Mouse (Mus musculus) intestine, embryonic 14.5 days (tissue): Measurements from ENCODE around the gene Six5. TPM values are rescaled to one million over a fixed set of nuclear protein-coding genes. Genes with fewer than 3 reads are reported as not detected.

ENCODE experiments used
- ATAC-seq: fragments of 200-750 bp; cut with Nextera tagmentation; replicated peaks from 2 replicates; pipeline ENCODE4 v1.8.0; 2017; ENCODE audit warnings: low read depth, moderate number of reproducible peaks, moderate TSS enrichment, moderate library complexity; ENCODE audit not compliant: low FRiP score, low TSS enrichment
- DNase-seq: peaks from one replicate; pipeline ENCODE4 v3.0.0-alpha.2; 2018; ENCODE audit warnings: low spot score
- H3K27ac ChIP-seq: fragments of 300-500 bp; sonication (generic); 2 replicates; pipeline ENCODE4 v1.5.1; 2014; ENCODE audit warnings: low read depth, mild to moderate bottlenecking, control low read depth
- H3K27me3 ChIP-seq: fragments of 300-500 bp; sonication (generic); replicated peaks from 2 replicates; pipeline ENCODE4 v1.6.1; 2014; ENCODE audit warnings: low read length, control low read depth; ENCODE audit not compliant: control insufficient read depth, insufficient read depth
- H3K36me3 ChIP-seq: fragments of 300-500 bp; sonication (generic); 2 replicates; pipeline ENCODE4 v1.6.1; 2014; ENCODE audit warnings: low read length, control low read depth; ENCODE audit not compliant: control insufficient read depth, insufficient read depth
- H3K4me1 ChIP-seq: fragments of 300-500 bp; sonication (generic); replicated peaks from 2 replicates; pipeline ENCODE4 v1.6.1; 2014; ENCODE audit warnings: low read length, control low read depth, mixed read lengths; ENCODE audit not compliant: control insufficient read depth, insufficient read depth
- H3K4me2 ChIP-seq: fragments of 300-500 bp; sonication (generic); 2 replicates; pipeline ENCODE4 v1.6.1; 2014; ENCODE audit warnings: low read length
- H3K4me3 ChIP-seq: fragments of 300-500 bp; sonication (generic); 2 replicates; pipeline ENCODE4 v1.5.1; 2014; ENCODE audit warnings: low read depth, low read length, control low read depth, mixed read lengths
- H3K9ac ChIP-seq: fragments of 300-500 bp; sonication (generic); 2 replicates; pipeline ENCODE4 v1.6.1; 2014; ENCODE audit warnings: mild to moderate bottlenecking, low read length
- H3K9me3 ChIP-seq: fragments of 300-500 bp; sonication (generic); 2 replicates; pipeline ENCODE4 v1.6.1; 2016; ENCODE audit warnings: low read length, control low read depth; ENCODE audit not compliant: control insufficient read depth
- WGBS: fragments of 180-500 bp; shearing (Covaris S2); extraction: QIAGEN DNeasy Blood & Tissue Kit; methylation state at CpG from one replicate; pipeline ENCODE4 v1.1.7; 2014; 5-methylcytosine and 5-hydroxymethylcytosine counted together
- polyA plus RNA-seq: library from polyadenylated mRNA; unstranded; fragments of >200 nt; fragmentation: Nextera tagmentation; extraction: Ambion mirVana; gene quantifications from 2 replicates; pipeline ENCODE4 v1.2.1, GENCODE M21; 2014

Gene Six5
- polyA plus RNA-seq, 1 experiment from 2014 or later: 15.7 TPM

DNA sequence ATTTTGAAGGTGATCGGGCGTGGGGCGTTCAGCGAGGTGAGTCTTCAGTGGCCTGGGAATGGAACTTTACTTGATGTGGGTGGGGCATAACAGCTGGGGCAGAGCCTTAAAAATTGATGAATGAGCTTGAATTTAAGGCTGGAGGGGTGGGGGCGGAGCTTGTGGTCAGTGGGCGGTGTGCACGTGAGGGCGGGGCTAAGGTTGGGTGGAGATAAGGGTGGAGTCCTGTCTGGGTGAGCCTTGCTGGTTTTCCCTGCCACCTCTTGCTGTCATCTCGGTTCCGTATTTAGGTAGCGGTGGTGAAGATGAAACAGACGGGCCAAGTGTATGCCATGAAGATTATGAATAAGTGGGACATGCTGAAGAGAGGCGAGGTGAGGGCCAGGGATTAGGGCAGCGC lies 8.4 kb upstream of the Six5 start:
- Histone ChIP-seq H3K4me1 (peaks cover 39% of the 10 kb centered on the region), H3K9me3 (no peaks in the 10 kb centered on the region), H3K36me3 (peaks cover 48% of the 10 kb centered on the region), H3K27ac (no peak overlapping the region), H3K27me3 (no peaks in the 10 kb centered on the region), H3K4me2 (peak overlapping the region; percentile 36), H3K9ac (no peak overlapping the region; the same call in 1 of the 2 replicates), H3K4me3 (peak overlapping the region; percentile 23)
- WGBS: 11% methylated on average over 14 of the region's 14 CpGs
- DNase-seq (peak; percentile 78), ATAC-seq (peak; percentile 20; the same call in 1 of the 2 replicates)

DNA sequence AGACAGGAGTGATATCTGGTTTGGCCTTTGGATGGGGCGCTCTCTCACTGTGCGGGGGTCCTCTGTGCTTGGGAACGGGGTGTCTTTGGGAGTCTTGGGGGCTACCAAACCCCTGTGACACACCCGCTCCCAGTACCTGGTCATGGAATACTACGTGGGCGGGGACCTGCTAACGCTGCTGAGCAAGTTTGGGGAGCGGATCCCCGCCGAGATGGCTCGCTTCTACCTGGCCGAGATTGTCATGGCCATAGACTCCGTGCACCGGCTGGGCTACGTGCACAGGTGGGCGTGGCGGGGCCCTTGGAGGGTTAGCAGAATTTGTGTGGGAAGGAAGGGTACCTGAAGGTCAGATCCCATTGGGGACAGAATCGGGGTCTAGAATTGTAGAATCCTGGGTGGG lies 7.6 kb upstream of the Six5 start:
- Histone ChIP-seq H3K9ac (no peak overlapping the region), H3K36me3 (peaks cover 41% of the 10 kb centered on the region), H3K4me2 (no peak overlapping the region), H3K9me3 (no peaks in the 10 kb centered on the region), H3K27ac (no peak overlapping the region), H3K4me1 (peaks cover 41% of the 10 kb centered on the region), H3K4me3 (no peak overlapping the region), H3K27me3 (no peaks in the 10 kb centered on the region)
- WGBS: 64% methylated on average over 18 of the region's 18 CpGs
- no peak for DNase-seq
- no peak for ATAC-seq

- Histone ChIP-seq H3K4me1 (peaks cover 44% of the 10 kb centered on the region), H3K9me3 (no peaks in the 10 kb centered on the region), H3K27me3 (no peaks in the 10 kb centered on the region), H3K9ac (no peak overlapping the region), H3K36me3 (peaks cover 30% of the 10 kb centered on the region), H3K27ac (no peak overlapping the region), H3K4me3 (no peak overlapping the region), H3K4me2 (no peak overlapping the region)
- DNase-seq (peak; percentile 81), ATAC-seq (no peak)
- WGBS: 40% methylated on average over 10 of the region's 10 CpGs
Observed at GRCm38 (mm10) chr7:19088813-19089212, 5.6 kb upstream of the Six5 start.

DNA sequence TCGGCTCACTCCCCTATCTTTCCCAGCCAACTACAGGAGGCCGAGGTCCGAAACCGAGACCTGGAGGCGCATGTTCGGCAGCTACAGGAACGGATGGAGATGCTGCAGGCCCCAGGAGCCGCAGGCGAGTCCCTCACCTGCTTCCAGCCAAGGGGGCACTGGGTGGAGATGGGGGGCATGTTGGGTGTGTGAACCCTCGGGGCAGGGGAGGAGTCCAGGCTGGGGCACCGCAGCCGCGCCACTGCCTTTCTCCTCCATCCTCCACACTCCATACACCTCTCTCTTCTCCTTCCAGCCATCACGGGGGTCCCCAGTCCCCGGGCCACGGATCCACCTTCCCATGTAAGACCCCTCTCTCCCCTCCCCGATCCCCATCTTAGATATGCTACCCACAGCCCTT lies 2.5 kb upstream of the Six5 start:
- no peaks in the 10 kb centered on the region for H3K27me3 ChIP-seq
- no peak overlapping the region; the same call in 1 of the 2 replicates for H3K27ac ChIP-seq
- no peak overlapping the region for H3K4me3 ChIP-seq
- H3K4me1 ChIP-seq: peaks cover 28% of the 10 kb centered on the region
- 54% methylated on average over 10 of the region's 17 CpGs for WGBS
- no peak for DNase-seq
- peak overlapping the region; percentile 21; the same call in 1 of the 2 replicates for H3K9ac ChIP-seq
- peak overlapping the region; percentile 91 for H3K4me2 ChIP-seq
- peaks cover 31% of the 10 kb centered on the region for H3K36me3 ChIP-seq
- no peak for ATAC-seq
- no peaks in the 10 kb centered on the region for H3K9me3 ChIP-seq

GRCm38 (mm10) chr7:19092381-19093173 lies 1.8 kb upstream of the Six5 start:
- H3K27me3 ChIP-seq: no peaks in the 10 kb centered on the region
- 9% methylated on average over 38 of the region's 38 CpGs for WGBS
- H3K27ac ChIP-seq: peak overlapping the region; percentile 96
- H3K9ac ChIP-seq: peak overlapping the region; percentile 40
- DNase-seq (peak; percentile 82), ATAC-seq (peak; percentile 34)
- peak overlapping the region; percentile 91 for H3K4me2 ChIP-seq
- no peaks in the 10 kb centered on the region for H3K9me3 ChIP-seq
- peak overlapping the region; percentile 78 for H3K4me3 ChIP-seq
- H3K36me3 ChIP-seq: peaks cover 31% of the 10 kb centered on the region
- H3K4me1 ChIP-seq: peaks cover 34% of the 10 kb centered on the region

DNA sequence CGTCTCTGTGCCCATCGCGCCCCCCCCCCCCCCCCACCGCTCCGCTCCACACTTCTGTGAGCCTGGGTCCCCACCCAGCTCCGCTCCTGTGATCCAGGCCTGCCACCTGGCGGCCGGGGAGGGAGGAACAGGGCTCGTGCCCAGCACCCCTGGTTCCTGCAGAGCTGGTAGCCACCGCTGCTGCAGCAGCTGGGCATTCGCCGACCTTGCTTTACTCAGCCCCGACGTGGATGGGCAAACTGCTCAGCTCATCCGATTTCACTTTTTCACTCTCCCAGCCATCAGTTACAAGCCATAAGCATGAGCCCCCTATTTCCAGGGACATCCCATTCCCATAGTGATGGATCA lies 1.2 kb upstream of the Six5 start:
- 0% methylated on average over 12 of the region's 15 CpGs for WGBS
- H3K9ac ChIP-seq: peak overlapping the region; percentile 40
- H3K4me1 ChIP-seq: peaks cover 36% of the 10 kb centered on the region
- H3K4me2 ChIP-seq: peak overlapping the region; percentile 91
- no peaks in the 10 kb centered on the region for H3K27me3 ChIP-seq
- H3K9me3 ChIP-seq: no peaks in the 10 kb centered on the region
- ATAC-seq: peak; percentile 56
- peaks cover 31% of the 10 kb centered on the region for H3K36me3 ChIP-seq
- peak overlapping the region; percentile 78 for H3K4me3 ChIP-seq
- peak; percentile 91 for DNase-seq
- peak overlapping the region; percentile 96 for H3K27ac ChIP-seq

GRCm38 (mm10) chr7:19093537-19094385 lies 633 bp upstream of the Six5 start:
- Histone ChIP-seq H3K9ac (peak overlapping the region; percentile 81), H3K9me3 (no peaks in the 10 kb centered on the region), H3K27me3 (no peaks in the 10 kb centered on the region), H3K27ac (peak overlapping the region; percentile 96), H3K4me1 (peaks cover 36% of the 10 kb centered on the region), H3K36me3 (peaks cover 29% of the 10 kb centered on the region), H3K4me3 (peak overlapping the region; percentile 78), H3K4me2 (peak overlapping the region; percentile 91)
- ATAC-seq (peak; percentile 84), DNase-seq (peak; percentile 97)
- 1% methylated on average over 45 of the region's 45 CpGs for WGBS

DNA sequence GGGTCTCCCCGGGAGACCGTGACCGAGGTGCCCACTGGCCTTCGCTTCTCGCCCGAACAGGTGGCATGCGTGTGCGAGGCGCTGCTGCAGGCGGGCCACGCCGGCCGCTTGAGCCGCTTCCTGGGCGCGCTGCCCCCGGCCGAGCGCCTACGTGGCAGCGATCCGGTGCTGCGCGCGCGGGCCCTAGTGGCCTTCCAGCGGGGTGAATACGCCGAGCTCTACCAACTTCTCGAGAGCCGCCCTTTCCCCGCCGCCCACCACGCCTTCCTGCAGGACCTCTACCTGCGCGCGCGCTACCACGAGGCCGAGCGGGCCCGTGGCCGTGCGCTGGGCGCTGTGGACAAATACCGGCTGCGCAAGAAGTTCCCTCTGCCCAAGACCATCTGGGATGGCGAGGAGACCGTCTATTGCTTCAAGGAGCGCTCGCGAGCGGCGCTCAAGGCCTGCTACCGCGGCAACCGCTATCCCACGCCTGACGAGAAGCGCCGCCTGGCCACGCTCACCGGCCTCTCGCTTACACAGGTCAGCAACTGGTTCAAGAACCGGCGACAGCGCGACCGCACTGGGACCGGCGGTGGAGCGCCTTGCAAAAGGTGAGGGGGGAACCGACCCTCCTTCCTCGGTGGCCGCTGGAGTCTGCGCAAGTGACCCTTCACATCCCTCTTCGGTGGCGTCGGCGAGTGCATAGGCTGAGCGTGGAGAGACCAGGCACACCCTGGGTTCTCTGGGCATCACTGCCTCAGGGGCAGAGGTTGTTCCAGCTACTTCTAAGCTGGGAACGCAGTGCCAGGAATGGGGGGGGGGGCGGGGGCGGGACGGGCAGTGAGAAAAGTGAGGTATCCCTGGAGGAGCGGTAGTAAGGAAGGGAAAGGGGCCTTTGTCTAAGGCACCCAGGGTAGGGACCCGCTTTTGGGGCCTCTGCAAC lies 694 bp downstream of the Six5 start:
- WGBS: under 1% methylated on average over 79 of the region's 87 CpGs
- H3K36me3 ChIP-seq: peaks cover 25% of the 10 kb centered on the region
- peak overlapping the region; percentile 91 for H3K4me2 ChIP-seq
- ATAC-seq: no peak
- DNase-seq: peak; percentile 84
- H3K4me3 ChIP-seq: peak overlapping the region; percentile 78
- H3K27ac ChIP-seq: peak overlapping the region; percentile 96
- H3K9me3 ChIP-seq: no peaks in the 10 kb centered on the region
- peak overlapping the region; percentile 81 for H3K9ac ChIP-seq
- H3K27me3 ChIP-seq: no peaks in the 10 kb centered on the region
- peaks cover 36% of the 10 kb centered on the region for H3K4me1 ChIP-seq
